Mouse (Mus musculus) spleen, embryonic (tissue): ENCODE results near the gene Tnrc6b.

Source experiments
- CTCF ChIA-PET: fragments of 350-600 bp; sonication (Branson Sonifier 250); formaldehyde crosslinking; loops from one replicate; lab custom pipeline; 2022; lab: Charles Lee

The Tnrc6b gene

GRCm38 (mm10) chr15:80779006-80779405 lies 67.9 kb downstream of the Tnrc6b start:
- CTCF ChIA-PET = interaction anchor here (0.6 kb wide), 1 partner anchor 784 kb away, joined by 3 read pairs; no protein-coding TSS in a partner anchor

GRCm38 (mm10) chr15:80780154-80780751 lies 69.1 kb downstream of the Tnrc6b start:
- CTCF ChIA-PET = no interaction called here

- CTCF ChIA-PET = interaction anchor here (0.6 kb wide), 2 partner anchors 49 to 72 kb away, joined by 3 to 4 read pairs; no protein-coding TSS in a partner anchor
Measured at GRCm38 (mm10) chr15:80781218-80781806, 70.2 kb downstream of the Tnrc6b start.

DNA sequence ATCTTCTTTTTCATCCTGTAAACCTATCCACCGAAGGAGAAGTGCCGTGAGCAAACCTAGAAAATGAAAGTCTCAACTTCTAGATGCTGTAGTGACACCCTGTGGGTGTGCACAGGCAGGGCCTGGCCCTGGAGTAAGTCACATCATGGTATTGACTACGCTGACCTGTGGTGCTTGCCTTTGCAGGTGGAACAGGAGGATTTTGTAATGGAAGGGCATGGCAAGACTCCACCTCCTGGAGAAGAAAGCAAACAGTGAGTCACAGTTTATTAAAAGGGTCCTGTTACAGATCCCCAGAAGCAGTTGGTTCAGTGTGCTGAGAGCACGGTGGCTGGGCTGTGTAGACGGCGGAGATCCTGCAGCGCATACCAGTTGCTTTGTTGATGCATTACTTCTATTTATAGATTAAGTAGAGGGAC lies 73.4 kb downstream of the Tnrc6b start:
- CTCF ChIA-PET = interaction anchor here (0.6 kb wide), 1 partner anchor 471 kb away, joined by 3 read pairs; no protein-coding TSS in a partner anchor

- CTCF ChIA-PET = no interaction called here
Measured at GRCm38 (mm10) chr15:80785699-80786098, 74.6 kb downstream of the Tnrc6b start.

- CTCF ChIA-PET = interaction anchor here (0.6 kb wide), 3 partner anchors 43 to 164 kb away, joined by 3 to 4 read pairs (median 4); no protein-coding TSS in a partner anchor
Measured at GRCm38 (mm10) chr15:80787746-80788145, 76.6 kb downstream of the Tnrc6b start.

- CTCF ChIA-PET = no interaction called here
Measured at GRCm38 (mm10) chr15:80792556-80792955, 81.4 kb downstream of the Tnrc6b start.

DNA sequence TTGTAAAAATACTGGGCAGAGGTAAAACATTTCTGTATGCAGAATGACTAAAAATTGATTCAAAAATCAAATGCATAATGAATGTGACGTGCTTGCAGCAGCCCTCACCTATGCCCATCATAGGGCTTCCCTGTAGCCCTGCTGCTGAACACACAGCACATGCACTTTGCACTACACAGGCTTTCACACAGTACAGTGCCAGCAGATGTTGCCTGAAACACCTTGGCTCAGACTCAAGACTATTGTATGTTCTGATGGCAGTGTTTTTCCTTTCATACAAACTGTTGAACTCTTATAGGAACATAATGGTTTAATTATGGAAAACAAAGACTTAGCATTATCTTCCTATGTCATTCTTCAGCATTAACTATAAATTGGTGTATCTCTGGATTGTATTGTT lies 84.0 kb downstream of the Tnrc6b start:
- CTCF ChIA-PET = interaction anchor here (0.9 kb wide), 1 partner anchor 507 kb away, joined by 3 read pairs; no protein-coding TSS in a partner anchor

DNA sequence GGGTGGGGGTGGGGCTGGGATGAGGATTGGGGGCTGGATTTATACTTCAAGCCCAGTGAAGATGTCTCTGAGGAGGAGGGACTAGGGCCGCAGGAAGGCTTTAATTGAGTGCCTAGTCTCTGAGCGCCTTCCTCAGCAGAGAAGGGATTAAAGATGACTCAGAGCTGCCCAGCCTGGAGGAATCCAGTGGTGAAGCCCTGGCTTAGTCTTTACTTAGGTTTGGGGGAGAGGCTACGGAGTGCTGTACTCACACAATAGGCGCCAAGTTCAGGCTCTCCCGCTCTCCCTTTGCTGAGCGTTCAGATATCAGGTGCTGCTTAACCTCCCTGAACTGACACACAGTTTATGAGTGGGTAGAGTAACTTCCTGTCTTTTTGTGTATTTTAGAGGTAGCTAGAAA lies 86.6 kb downstream of the Tnrc6b start:
- CTCF ChIA-PET = no interaction called here

GRCm38 (mm10) chr15:80798367-80799073 lies 87.4 kb downstream of the Tnrc6b start:
- CTCF ChIA-PET = interaction anchor here (0.6 to 0.7 kb wide), 2 partner anchors 16 to 571 kb away, joined by 3 read pairs; no protein-coding TSS in a partner anchor

- CTCF ChIA-PET = interaction anchor here (0.6 to 0.7 kb wide), 3 partner anchors 17 to 1306 kb away, joined by 3 read pairs; no protein-coding TSS in a partner anchor
Measured at GRCm38 (mm10) chr15:80799074-80799633, 88.0 kb downstream of the Tnrc6b start.

DNA sequence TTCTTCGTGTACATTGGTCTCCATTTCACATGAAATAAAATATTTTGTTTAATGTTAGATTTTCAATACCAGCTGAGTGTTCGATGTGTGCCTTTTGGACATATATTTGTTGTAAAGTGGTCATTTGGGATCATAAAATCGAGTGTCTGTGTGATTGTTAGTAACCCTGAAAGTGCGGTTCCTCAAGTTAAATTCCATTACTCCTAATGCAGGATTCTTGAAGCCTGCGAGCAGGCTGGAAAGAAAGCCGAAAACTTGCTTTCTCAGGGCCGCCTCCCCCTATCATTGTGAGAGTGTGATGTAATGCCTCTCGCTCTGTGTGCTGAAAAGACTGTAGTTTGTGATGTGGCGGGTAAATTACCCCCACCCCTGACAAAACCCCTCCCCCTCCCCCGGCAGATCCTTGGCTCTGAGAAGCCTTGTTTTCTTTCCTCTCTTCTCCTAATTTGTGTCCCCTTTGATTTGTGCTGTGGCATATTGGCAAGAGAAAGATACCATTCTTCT lies 88.6 kb downstream of the Tnrc6b start:
- CTCF ChIA-PET = interaction anchor here (0.6 to 0.7 kb wide), 3 partner anchors 95 to 1306 kb away, joined by 3 to 7 read pairs (median 3); no protein-coding TSS in a partner anchor

DNA sequence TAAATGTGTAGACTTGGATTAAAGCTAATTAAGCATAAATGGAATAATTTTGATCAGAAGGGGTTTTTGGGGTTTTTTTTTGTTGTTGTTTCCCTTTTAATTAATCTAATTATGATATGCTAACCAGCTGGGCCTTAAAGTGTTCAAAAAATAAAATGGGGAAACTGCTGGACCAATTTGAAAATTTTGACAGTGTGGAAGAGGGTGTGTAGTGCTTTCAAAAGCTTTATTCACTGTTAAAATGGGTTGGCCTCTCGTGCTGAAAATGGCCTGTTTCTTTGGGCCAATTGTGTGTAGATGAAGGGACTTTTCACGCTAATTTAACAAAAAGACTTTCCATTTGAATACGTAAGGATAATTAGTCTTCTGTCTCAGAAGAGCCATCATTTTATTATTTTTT lies 89.1 kb downstream of the Tnrc6b start:
- CTCF ChIA-PET = interaction anchor here (0.6 to 0.7 kb wide), 2 partner anchors 95 to 897 kb away, joined by 3 to 7 read pairs; no protein-coding TSS in a partner anchor

DNA sequence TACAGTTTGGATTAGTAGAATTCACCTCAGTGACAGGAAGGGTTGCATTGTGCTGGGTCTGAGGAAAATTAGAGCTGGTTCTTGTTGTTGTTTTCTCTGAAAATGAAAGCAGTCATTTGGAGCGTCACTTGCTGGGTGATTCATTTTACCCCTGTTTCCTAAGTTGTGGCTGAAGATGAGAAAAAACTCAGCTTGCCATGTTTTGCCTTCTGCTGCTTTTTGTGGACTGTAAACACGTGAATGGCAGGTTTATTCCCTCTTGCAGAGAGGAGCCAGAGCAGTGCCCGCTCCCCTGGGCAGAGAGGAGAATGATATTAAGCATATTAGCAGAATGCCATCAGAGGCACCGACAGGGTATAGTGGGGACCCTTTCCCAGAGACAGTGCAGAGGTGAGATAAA lies 89.7 kb downstream of the Tnrc6b start:
- CTCF ChIA-PET = no interaction called here

GRCm38 (mm10) chr15:80801597-80801996 lies 90.5 kb downstream of the Tnrc6b start:
- CTCF ChIA-PET = no interaction called here

DNA sequence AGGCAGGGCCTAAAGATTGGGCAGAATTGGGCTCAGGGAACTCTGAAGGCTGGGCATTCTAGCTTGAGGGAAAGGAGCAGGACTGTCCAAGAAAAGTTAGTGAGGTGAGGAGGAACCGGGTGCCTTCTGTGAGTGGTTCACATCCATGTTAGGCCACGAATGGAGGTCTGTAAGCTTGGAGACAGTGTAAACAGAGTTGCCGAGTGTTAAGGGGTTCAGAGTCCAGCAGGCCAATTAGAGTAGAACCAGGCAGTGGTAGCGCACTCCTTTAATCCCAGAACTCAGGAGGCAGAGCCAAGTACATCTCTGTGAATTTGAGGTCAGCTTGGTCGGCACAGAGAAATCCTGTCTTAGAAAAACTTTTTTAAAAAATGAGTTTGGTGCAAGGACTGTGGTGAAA lies 96.0 kb downstream of the Tnrc6b start:
- CTCF ChIA-PET = no interaction called here

- CTCF ChIA-PET = no interaction called here
Measured at GRCm38 (mm10) chr15:80810226-80810625, 99.1 kb downstream of the Tnrc6b start.

- CTCF ChIA-PET = no interaction called here
Measured at GRCm38 (mm10) chr15:80812840-80813239, 101.7 kb downstream of the Tnrc6b start.

DNA sequence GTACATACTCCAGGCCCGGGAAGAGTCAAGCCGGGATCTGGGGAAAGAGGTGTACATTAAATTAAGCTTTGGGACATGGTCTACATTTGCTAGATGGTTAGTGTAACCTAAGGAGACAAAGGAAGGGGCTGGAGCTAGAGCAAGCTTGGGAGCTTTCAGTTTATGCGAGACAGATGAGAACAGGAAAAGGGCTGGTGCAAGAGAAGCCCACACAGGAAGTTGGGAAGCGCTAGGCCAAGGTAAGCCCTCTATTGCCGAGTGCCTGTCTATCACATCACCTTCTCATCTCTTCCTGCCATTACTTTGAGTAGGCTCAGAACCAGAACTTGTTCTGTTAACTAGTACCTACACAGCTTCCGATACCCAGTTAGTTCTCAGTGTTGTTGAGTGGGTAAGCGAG lies 103.7 kb downstream of the Tnrc6b start:
- CTCF ChIA-PET = interaction anchor here (0.6 kb wide), 2 partner anchors 32 to 168 kb away, joined by 3 to 4 read pairs; no protein-coding TSS in a partner anchor

DNA sequence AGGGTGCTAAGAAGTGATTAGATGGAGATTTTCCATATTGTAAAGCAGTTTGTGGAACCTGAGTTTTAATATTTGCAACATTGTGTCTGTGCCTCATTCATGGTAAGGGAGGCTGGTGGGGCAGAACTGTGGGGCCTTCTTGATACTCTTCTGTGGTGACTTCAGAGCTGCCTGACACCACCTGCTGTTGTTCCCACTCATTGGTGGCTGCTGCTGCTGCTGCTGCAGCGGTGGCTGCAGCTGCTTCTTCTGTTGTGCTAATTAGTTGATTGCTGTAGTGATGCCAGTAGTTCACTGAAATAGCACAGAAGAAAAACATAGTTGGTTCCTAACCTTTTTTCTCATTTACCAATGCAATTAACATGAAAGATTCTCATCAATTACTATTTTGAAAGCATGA lies 111.2 kb downstream of the Tnrc6b start:
- CTCF ChIA-PET = no interaction called here

GRCm38 (mm10) chr15:80831170-80831569 lies 120.1 kb downstream of the Tnrc6b start:
- CTCF ChIA-PET = interaction anchor here (0.7 kb wide), 2 partner anchors 21 to 74 kb away, joined by 3 to 4 read pairs; no protein-coding TSS in a partner anchor
